Mouse (Mus musculus) hindbrain, embryonic 11.5 days (tissue): ENCODE measurements around the gene Gria4. TPM values are rescaled to one million over a fixed set of nuclear protein-coding genes. Genes with fewer than 3 reads are reported as not detected.
"Not testable (repeated sequence)": the region's sequence is repeated elsewhere in the genome, so short reads cannot be mapped to it uniquely, and the experiment has no call there.

Experiments
- ATAC-seq: fragments of 200-750 bp; cut with Nextera tagmentation; 2 replicates; pipeline ENCODE4 v1.8.0; 2017; ENCODE audit warnings: mild to moderate bottlenecking, moderate TSS enrichment, moderate library complexity; ENCODE audit not compliant: low FRiP score
- DNase-seq: peaks from one replicate; pipeline ENCODE4 v3.0.0-alpha.2; 2015; ENCODE audit warnings: low spot score
- H3K27ac ChIP-seq: fragments of 300-500 bp; sonication (generic); 2 replicates; pipeline ENCODE4 v1.5.1; 2014; ENCODE audit warnings: mild to moderate bottlenecking, low read depth, low read length
- H3K27me3 ChIP-seq: fragments of 300-500 bp; sonication (generic); 2 replicates; pipeline ENCODE4 v1.6.1; 2014; ENCODE audit warnings: mild to moderate bottlenecking, low read length, moderate library complexity, mixed read lengths; ENCODE audit not compliant: control insufficient read depth, insufficient read depth
- H3K36me3 ChIP-seq: fragments of 300-500 bp; sonication (generic); 2 replicates; pipeline ENCODE4 v1.6.1; 2014; ENCODE audit warnings: mild to moderate bottlenecking, low read length, moderate library complexity, mixed read lengths; ENCODE audit not compliant: control insufficient read depth, insufficient read depth
- H3K4me1 ChIP-seq: fragments of 300-500 bp; sonication (generic); replicated peaks from 2 replicates; pipeline ENCODE4 v1.6.1; 2014; ENCODE audit warnings: low read length, mixed read lengths; ENCODE audit not compliant: control insufficient read depth, insufficient read depth
- H3K4me2 ChIP-seq: fragments of 300-500 bp; sonication (generic); replicated peaks from 2 replicates; pipeline ENCODE4 v1.6.1; 2014; ENCODE audit warnings: mild to moderate bottlenecking, low read depth, low read length
- H3K4me3 ChIP-seq: fragments of 300-500 bp; sonication (generic); 2 replicates; pipeline ENCODE4 v1.5.1; 2014; ENCODE audit warnings: low read depth, low read length
- H3K9ac ChIP-seq: fragments of 300-500 bp; sonication (generic); 2 replicates; pipeline ENCODE4 v1.6.1; 2014; ENCODE audit warnings: low read depth, low read length
- H3K9me3 ChIP-seq: fragments of 300-500 bp; sonication (generic); 2 replicates; pipeline ENCODE4 v1.6.1; 2016; ENCODE audit warnings: low read length; ENCODE audit not compliant: control insufficient read depth
- WGBS: fragments of 180-500 bp; shearing (Covaris S2); extraction: QIAGEN DNeasy Blood & Tissue Kit; methylation state at CpG from one replicate; pipeline ENCODE4 v1.1.7; 2014; 5-methylcytosine and 5-hydroxymethylcytosine counted together
- polyA plus RNA-seq: library from polyadenylated mRNA; unstranded; fragments of >200 nt; fragmentation: Nextera tagmentation; extraction: Ambion mirVana; gene quantifications from 2 replicates; pipeline ENCODE4 v1.2.1, GENCODE M21; 2014

Gria4 gene
- 9.9 and 12.6 TPM in 2 replicates for polyA plus RNA-seq

DNA sequence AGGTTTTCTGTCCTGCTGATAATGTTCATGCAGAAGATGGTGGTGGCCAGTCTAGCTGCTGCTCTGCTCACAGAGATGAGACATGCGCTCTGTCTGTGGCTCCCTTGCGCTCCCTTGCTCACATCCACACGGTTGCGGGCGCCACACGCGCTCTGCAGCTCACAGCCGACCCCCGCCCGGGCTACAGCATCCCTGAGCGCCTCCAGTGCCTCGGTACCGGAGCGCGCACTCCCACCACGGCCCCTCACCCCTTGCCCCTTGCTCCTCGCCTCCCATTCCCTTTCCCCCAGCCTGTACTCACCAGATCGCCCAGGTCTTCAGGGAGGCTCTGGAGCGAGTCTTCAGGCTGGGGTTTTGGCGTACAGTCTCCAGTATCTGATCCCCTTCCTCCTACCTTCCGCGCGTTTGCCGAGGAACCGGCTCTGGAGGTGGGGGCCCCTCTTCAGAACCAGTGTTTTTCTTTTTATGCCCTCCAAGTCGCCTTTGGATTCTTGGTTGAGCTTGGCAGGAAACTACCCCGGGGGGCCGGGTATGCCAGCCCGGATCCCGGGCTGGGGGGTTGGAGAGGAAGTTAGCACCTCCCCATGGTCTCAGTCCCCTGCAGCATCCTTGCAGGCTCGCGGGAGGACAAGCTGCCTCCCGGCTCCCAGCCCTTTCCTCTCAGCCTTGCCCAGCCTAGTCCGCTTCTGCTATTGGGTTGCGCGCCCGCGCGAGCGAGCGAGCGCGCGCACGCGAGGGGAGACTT is at the start of gene Gria4:
TSS of gene Gria4 (minus strand) at position 691 of the 745 bp plus-strand sequence.
- Histone ChIP-seq H3K36me3 (no peaks in the 10 kb centered on the region), H3K27me3 (no peaks in the 10 kb centered on the region), H3K4me2 (peak within 1 kb of the TSS; percentile 76), H3K4me1 (no peaks in the 10 kb centered on the region), H3K27ac (peak within 1 kb of the TSS; percentile 85), H3K9me3 (no peaks in the 10 kb centered on the region), H3K4me3 (peak within 1 kb of the TSS; percentile 67), H3K9ac (peak within 1 kb of the TSS; percentile 75)
- peak; percentile 89 for DNase-seq
- under 1% methylated on average over 46 of the region's 46 CpGs for WGBS
- ATAC-seq = peak; percentile 96

DNA sequence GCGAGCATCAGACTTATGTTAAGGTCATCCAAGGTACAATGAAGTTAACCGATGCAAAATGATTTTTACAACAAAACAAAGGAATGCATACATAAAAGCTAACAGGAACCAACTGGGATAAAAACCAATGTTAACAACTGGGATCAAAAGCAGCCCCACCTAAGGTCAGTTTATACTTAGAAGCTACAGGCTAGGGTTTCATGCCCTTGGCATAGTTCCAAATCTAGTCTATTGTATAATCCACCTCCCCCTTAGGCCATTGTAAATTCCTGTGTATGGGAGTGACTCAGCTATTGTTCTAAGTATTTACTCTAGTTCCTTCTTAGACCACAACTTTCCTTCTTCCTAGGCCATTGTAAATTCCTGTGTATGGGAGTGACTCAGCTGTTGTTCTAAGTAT is 14.9 kb upstream of the Gria4 start:
- not testable (repeated sequence) for H3K36me3 ChIP-seq, ATAC-seq, H3K4me1 ChIP-seq, DNase-seq, H3K9ac ChIP-seq, H3K4me3 ChIP-seq, H3K27me3 ChIP-seq, H3K9me3 ChIP-seq, H3K27ac ChIP-seq, H3K4me2 ChIP-seq
- WGBS = 85% methylated on average over 2 of the region's 2 CpGs

GRCm38 (mm10) chr9:4803151-4803755 is 7.2 kb upstream of the Gria4 start:
- ATAC-seq = peak; percentile 70

DNA sequence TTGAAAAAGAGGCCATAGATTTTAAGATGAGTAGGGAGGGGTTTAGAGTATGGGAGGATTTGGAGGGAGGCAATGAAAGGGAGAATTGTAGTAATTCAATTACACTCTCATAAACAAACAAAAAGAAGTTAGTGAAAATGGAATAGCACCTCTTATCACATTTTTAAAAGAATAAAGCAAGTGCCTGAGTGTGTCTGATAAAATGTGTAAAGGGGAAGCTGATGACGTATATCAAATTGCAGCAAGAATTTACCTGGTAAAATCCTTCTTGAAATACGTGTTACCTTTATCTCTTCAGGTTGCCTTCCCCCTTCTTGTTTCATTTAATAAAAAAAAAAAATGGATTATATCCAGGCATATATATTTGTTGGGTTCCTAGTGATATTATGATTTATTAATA is 1.4 kb upstream of the Gria4 start:
- DNase-seq (no peak), ATAC-seq (no peak)
- 94% methylated on average over 2 of the region's 2 CpGs for WGBS
- no peaks in the 10 kb centered on the region for H3K4me1 ChIP-seq
- H3K9ac ChIP-seq = no peak overlapping the region
- H3K27ac ChIP-seq = no peak overlapping the region
- H3K36me3 ChIP-seq = no peaks in the 10 kb centered on the region
- no peak overlapping the region for H3K4me3 ChIP-seq
- H3K27me3 ChIP-seq = no peaks in the 10 kb centered on the region
- no peaks in the 10 kb centered on the region for H3K9me3 ChIP-seq
- no peak overlapping the region for H3K4me2 ChIP-seq

More at GRCm38 (mm10) chr9:4803151-4803755, 7.2 kb upstream of the Gria4 start:
- H3K4me3 ChIP-seq = no peak overlapping the region
- H3K4me1 ChIP-seq = no peaks in the 10 kb centered on the region
- no peaks in the 10 kb centered on the region for H3K27me3 ChIP-seq
- no peaks in the 10 kb centered on the region for H3K36me3 ChIP-seq
- no peak overlapping the region for H3K9ac ChIP-seq
- no peak overlapping the region for H3K4me2 ChIP-seq
- 54% methylated on average over 7 of the region's 7 CpGs for WGBS
- no peaks in the 10 kb centered on the region for H3K9me3 ChIP-seq
- H3K27ac ChIP-seq = no peak overlapping the region
- DNase-seq = peak; percentile 10

GRCm38 (mm10) chr9:4796289-4796645 is 233 bp upstream of the Gria4 start:
- no peak for DNase-seq
- no peaks in the 10 kb centered on the region for H3K27me3 ChIP-seq
- H3K4me3 ChIP-seq = peak overlapping the region; percentile 67
- no peak overlapping the region; the same call in 1 of the 2 replicates for H3K27ac ChIP-seq
- peak overlapping the region; percentile 75 for H3K9ac ChIP-seq
- H3K9me3 ChIP-seq = no peaks in the 10 kb centered on the region
- peak overlapping the region; percentile 76 for H3K4me2 ChIP-seq
- no peaks in the 10 kb centered on the region for H3K36me3 ChIP-seq
- no peaks in the 10 kb centered on the region for H3K4me1 ChIP-seq
- ATAC-seq = no peak
- WGBS = 0% methylated on average over 4 of the region's 4 CpGs

GRCm38 (mm10) chr9:4795075-4795474 is 959 bp downstream of the Gria4 start:
- H3K36me3 ChIP-seq = no peaks in the 10 kb centered on the region
- DNase-seq (peak; percentile 45), ATAC-seq (no peak)
- no peaks in the 10 kb centered on the region for H3K9me3 ChIP-seq
- H3K4me2 ChIP-seq = peak overlapping the region; percentile 76
- H3K4me1 ChIP-seq = no peaks in the 10 kb centered on the region
- no peaks in the 10 kb centered on the region for H3K27me3 ChIP-seq
- peak overlapping the region; percentile 67 for H3K4me3 ChIP-seq
- H3K9ac ChIP-seq = peak overlapping the region; percentile 75
- peak overlapping the region; percentile 85 for H3K27ac ChIP-seq
- under 1% methylated on average over 6 of the region's 6 CpGs for WGBS

DNA sequence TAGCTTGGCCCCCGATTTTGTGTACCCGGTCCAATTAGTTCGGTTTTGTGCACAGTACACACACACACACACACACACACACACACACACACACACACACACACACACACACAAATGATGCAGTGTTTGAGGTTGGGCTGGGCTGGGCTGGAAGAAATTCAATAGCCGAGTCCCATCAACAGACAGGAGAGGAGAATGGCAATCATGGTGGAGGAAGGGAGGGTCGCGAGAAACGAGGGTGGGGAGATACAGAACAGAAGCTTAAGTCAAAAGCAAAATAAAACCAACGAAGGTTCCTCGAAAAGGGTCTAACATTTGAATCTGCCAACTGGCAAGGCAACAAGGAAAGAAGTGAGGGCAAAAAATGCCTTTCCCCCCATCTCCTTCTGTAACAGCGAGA is 1.6 kb downstream of the Gria4 start:
- DNase-seq = peak; percentile 26
- no peak overlapping the region for H3K27ac ChIP-seq
- ATAC-seq = no peak
- no peaks in the 10 kb centered on the region for H3K9me3 ChIP-seq
- H3K9ac ChIP-seq = 0 out of 2 replicates have a peak overlapping the region, but pooled peaks have one; percentile 11
- peak overlapping the region; percentile 76 for H3K4me2 ChIP-seq
- peak overlapping the region; percentile 67 for H3K4me3 ChIP-seq
- no peaks in the 10 kb centered on the region for H3K27me3 ChIP-seq
- 30% methylated on average over 10 of the region's 10 CpGs for WGBS
- H3K36me3 ChIP-seq = no peaks in the 10 kb centered on the region
- H3K4me1 ChIP-seq = no peaks in the 10 kb centered on the region

- H3K9me3 ChIP-seq, H3K27me3 ChIP-seq, H3K4me1 ChIP-seq, H3K27ac ChIP-seq, DNase-seq, H3K36me3 ChIP-seq, H3K4me3 ChIP-seq, H3K4me2 ChIP-seq, H3K9ac ChIP-seq, ATAC-seq: not testable (repeated sequence)
These were observed 46.6 kb downstream of the Gria4 start for GRCm38 (mm10) chr9:4749407-4749806.

- H3K9me3 ChIP-seq = no peaks in the 10 kb centered on the region
- WGBS = 93% methylated on average over 2 of the region's 2 CpGs
- H3K27ac ChIP-seq = no peak overlapping the region
- no peak overlapping the region for H3K9ac ChIP-seq
- ATAC-seq (no peak), DNase-seq (no peak)
- no peak overlapping the region for H3K4me2 ChIP-seq
- no peaks in the 10 kb centered on the region for H3K4me1 ChIP-seq
- no peak overlapping the region for H3K4me3 ChIP-seq
- no peaks in the 10 kb centered on the region for H3K36me3 ChIP-seq
- H3K27me3 ChIP-seq = no peaks in the 10 kb centered on the region
These were observed 81.9 kb downstream of the Gria4 start for GRCm38 (mm10) chr9:4714086-4714485.
